Comparison of ENCODE assay signal across 23 mouse cellular contexts in genomic region chr5:149324739-149325138, GRCm38 (mm10).
DNase-seq lines count a peak whose midpoint lies in the region; ATAC-seq lines count a peak whose summit lies in the region.
"Had no signal": no experiment of that assay in that cellular context is flagged by ENCODE, and none has a peak within 500 bp of the region (broad histone marks: within the 10 kb centered on the region; RNA-seq: fewer than 3 reads in every experiment).

No protein-coding gene starts in this region.

- ATAC-seq in megakaryocyte-erythroid progenitor cell, adult 5-6 weeks (replicated peaks; ENCODE audit: low FRiP score, low TSS enrichment, poor library complexity, severe bottlenecking), result 0 out of 2 replicates have a peak, but pooled peaks have one; percentile 20
- ATAC-seq in monocyte, adult 5-6 weeks (replicated peaks; ENCODE audit: insufficient number of reproducible peaks, low FRiP score, low TSS enrichment, poor library complexity, severe bottlenecking), result no peak
- ATAC-seq: forebrain, embryonic 14.5 days had no signal

- H3K4me1 ChIP-seq in heart, embryonic 10.5 days, result peaks cover 57% of the 10 kb centered on the region
- peaks cover 67% of the 10 kb centered on the region for H3K4me1 ChIP-seq in embryonic facial prominence, embryonic 10.5 days

- no peaks in the 10 kb centered on the region for H3K27me3 ChIP-seq in heart, embryonic 10.5 days (ENCODE audit: insufficient read depth, poor library complexity, severe bottlenecking)
- no peaks in the 10 kb centered on the region for H3K27me3 ChIP-seq in embryonic facial prominence, embryonic 10.5 days (replicated peaks; ENCODE audit: low read depth, poor library complexity, severe bottlenecking)
- H3K27me3 ChIP-seq: midbrain, embryonic 12.5 days; neural tube, embryonic 12.5 days; stomach, embryonic 15.5 days had no signal

- 75% methylated on average over 13 of the region's 13 CpGs for WGBS in heart, embryonic 10.5 days
- WGBS in embryonic facial prominence, embryonic 10.5 days, result 85% methylated on average over 13 of the region's 13 CpGs

- intact Hi-C loops in heart, postnatal 25 days (cut with DNase I), result no loop called here

- H3K27ac ChIP-seq in heart, embryonic 10.5 days, result peak overlapping the region; percentile 73; the same call in 1 of the 2 replicates
- peak overlapping the region; percentile 73 for H3K27ac ChIP-seq in embryonic facial prominence, embryonic 10.5 days (replicated peaks)
- H3K27ac ChIP-seq: gastrocnemius, adult 2 months; liver, embryonic 13.5 days; midbrain, embryonic 12.5 days; neural tube, embryonic 12.5 days; stomach, embryonic 15.5 days had no signal

- no peak overlapping the region for H3K4me3 ChIP-seq in heart, embryonic 10.5 days
- H3K4me3 ChIP-seq in embryonic facial prominence, embryonic 10.5 days, result no peak overlapping the region
- H3K4me3 ChIP-seq: erythroblast, embryonic 14.5 days; gastrocnemius, adult 2 months; liver, embryonic 13.5 days; midbrain, embryonic 12.5 days; neural tube, embryonic 12.5 days; stomach, embryonic 15.5 days had no signal

- H3K36me3 ChIP-seq in heart, embryonic 10.5 days, result no peaks in the 10 kb centered on the region
- no peaks in the 10 kb centered on the region for H3K36me3 ChIP-seq in embryonic facial prominence, embryonic 10.5 days (replicated peaks)
- H3K36me3 ChIP-seq: liver, embryonic 13.5 days; midbrain, embryonic 12.5 days; neural tube, embryonic 12.5 days; stomach, embryonic 15.5 days had no signal

- H3K9me3 ChIP-seq in heart, embryonic 10.5 days, result no peaks in the 10 kb centered on the region
- no peaks in the 10 kb centered on the region for H3K9me3 ChIP-seq in embryonic facial prominence, embryonic 10.5 days
- H3K9me3 ChIP-seq: liver, embryonic 13.5 days; midbrain, embryonic 12.5 days; neural tube, embryonic 12.5 days; stomach, embryonic 15.5 days had no signal

- DNase-seq in heart, embryonic 10.5 days (ENCODE audit: low spot score), result no peak
- DNase-seq in heart, postnatal 25 days (ENCODE audit: low spot score), result no peak
- no peak for DNase-seq in embryonic facial prominence, embryonic 10.5 days (ENCODE audit: low spot score)
- peak; percentile 73 for DNase-seq in thymus, postnatal 25 days
- DNase-seq in cerebellum, postnatal 10 days, result no peak
- DNase-seq in ovary, postnatal 36 days (ENCODE audit: low spot score), result no peak
- DNase-seq: adrenal gland, postnatal 25 days; cerebellum, adult 8-10 months; gastrocnemius, adult 2 months; kidney, adult 2 months; kidney, postnatal 10 days; liver, embryonic 13.5 days; lung, adult 2 months; lung, postnatal 14 days; retina, postnatal 1 day; right cerebral cortex, postnatal 25 days had no signal
